Mouse (Mus musculus): Measurements from ENCODE around the gene Nfkbil1.

Gene Nfkbil1

GRCm38 (mm10) chr17:35235614-35236389, at the start of gene Nfkbil1:
Gene Nfkbil1, minus strand, starts transcription at chr17:35235792.
- peak; percentile 98 for DNase-seq (ENCODE audit: low spot score)

- DNase-seq (ENCODE audit: low spot score), result no peak
Measured at GRCm38 (mm10) chr17:35280276-35280675, 44.7 kb upstream of the Nfkbil1 start.

- DNase-seq (ENCODE audit: low spot score), result no peak
Measured at GRCm38 (mm10) chr17:35278957-35279688, 43.5 kb upstream of the Nfkbil1 start.

GRCm38 (mm10) chr17:35278049-35278448, 42.5 kb upstream of the Nfkbil1 start:
- no peak for DNase-seq (ENCODE audit: low spot score)

- no peak for DNase-seq (ENCODE audit: low spot score)
Measured at GRCm38 (mm10) chr17:35276304-35276864, 40.8 kb upstream of the Nfkbil1 start.

DNA sequence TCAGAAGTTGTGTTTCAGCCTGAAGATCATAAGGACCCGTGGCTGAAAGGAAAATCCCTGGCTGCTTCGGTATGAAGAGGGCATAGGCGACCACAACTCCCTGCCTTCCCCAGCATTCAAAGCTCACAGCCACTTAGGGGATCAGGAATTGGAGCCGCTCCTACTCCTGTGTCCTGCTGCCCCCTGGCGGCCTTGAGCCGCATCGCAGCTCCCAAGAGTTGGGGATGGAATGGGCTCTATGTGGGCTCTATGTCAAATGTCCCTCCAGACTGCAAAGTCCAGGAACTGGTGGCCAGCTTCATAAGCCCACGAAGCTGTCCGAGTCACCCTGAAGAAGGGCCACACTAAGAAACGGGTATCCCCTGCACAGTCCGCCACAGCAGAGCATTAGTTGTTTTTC, 39.2 kb upstream of the Nfkbil1 start:
- peak; percentile 87 for DNase-seq (ENCODE audit: low spot score)

GRCm38 (mm10) chr17:35272249-35272648, 36.7 kb upstream of the Nfkbil1 start:
- DNase-seq (ENCODE audit: low spot score), result no peak

GRCm38 (mm10) chr17:35269653-35270347, 34.2 kb upstream of the Nfkbil1 start:
- peak; percentile 78 for DNase-seq (ENCODE audit: low spot score)

- no peak for DNase-seq (ENCODE audit: low spot score)
Measured at GRCm38 (mm10) chr17:35267399-35268086, 32.0 kb upstream of the Nfkbil1 start.

DNA sequence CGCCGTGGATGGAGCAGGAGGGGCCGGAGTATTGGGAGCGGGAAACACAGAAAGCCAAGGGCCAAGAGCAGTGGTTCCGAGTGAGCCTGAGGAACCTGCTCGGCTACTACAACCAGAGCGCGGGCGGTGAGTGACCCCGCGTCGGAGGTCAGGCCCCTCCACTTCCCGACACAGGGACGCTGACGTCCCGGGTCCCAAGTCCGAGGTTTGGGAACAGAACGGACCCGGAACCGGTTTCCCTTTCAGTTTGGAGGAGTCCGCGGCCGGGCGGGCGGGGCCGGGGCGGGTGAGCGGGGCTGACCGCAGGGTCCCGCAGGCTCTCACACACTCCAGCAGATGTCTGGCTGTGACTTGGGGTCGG, 27.9 kb upstream of the Nfkbil1 start:
- DNase-seq (ENCODE audit: low spot score), result no peak

DNA sequence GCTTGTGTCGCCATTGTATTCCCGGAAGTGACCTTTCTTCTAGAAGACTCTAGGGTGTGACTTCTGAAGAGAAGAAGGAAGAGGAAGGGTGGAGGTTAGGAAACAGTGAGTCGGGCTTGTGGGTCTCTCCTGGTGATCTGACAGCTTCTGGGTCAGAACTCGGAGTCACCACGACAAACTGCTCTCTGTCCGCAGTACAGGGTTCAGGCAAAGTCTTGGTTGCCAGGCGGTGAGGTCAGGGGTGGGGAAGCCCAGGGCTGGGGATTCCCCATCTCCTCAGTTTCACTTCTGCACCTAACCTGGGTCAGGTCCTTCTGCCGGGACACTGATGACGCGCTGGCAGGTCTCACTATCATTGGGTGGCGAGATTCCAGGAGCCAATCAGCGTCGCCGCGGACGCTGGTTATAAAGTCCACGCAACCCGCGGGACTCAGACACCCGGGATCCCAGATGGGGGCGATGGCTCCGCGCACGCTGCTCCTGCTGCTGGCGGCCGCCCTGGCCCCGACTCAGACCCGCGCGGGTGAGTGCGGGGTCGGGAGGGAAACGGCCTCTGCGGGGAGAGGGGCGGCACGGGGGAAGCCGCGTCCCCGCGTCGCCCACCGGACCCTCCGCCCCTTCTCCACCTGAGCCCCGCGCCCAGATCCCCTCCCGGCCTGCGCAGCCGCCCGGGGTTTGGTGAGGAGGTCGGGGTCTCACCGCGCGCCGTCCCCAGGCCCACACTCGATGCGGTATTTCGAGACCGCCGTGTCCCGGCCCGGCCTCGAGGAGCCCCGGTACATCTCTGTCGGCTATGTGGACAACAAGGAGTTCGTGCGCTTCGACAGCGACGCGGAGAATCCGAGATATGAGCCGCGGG, 27.3 kb upstream of the Nfkbil1 start, which contains the start of gene H2-D1:
Gene H2-D1 (plus strand): TSS at position 67 of the 859 bp plus-strand sequence.
- peak; percentile 92 for DNase-seq (ENCODE audit: low spot score)

DNA sequence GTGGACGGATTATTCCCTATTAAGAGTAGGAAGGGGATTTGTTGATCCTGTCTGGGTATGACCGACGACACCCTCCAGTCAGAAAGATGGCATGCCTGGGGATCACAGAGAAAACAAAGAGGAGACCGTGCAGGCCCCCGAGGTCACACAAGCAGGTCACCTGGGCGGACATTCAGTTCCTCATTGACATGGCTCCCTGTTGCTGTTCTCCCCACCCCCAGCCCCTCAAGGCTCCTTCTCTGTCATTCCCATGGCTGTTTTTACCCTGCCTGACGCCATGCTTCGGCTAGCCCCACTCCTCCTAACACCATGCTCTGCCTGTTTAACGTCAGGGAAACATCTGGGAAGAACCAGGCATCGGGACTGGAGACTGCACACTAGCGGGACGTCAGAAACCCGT, 26.1 kb upstream of the Nfkbil1 start:
- no peak for DNase-seq (ENCODE audit: low spot score)

GRCm38 (mm10) chr17:35259621-35260020, 24.0 kb upstream of the Nfkbil1 start:
- no peak for DNase-seq (ENCODE audit: low spot score)

GRCm38 (mm10) chr17:35258492-35259478, 23.2 kb upstream of the Nfkbil1 start:
- DNase-seq (ENCODE audit: low spot score), result no peak

- DNase-seq (ENCODE audit: low spot score), result peak; percentile 96
Measured at GRCm38 (mm10) chr17:35257824-35258491, 22.4 kb upstream of the Nfkbil1 start.

DNA sequence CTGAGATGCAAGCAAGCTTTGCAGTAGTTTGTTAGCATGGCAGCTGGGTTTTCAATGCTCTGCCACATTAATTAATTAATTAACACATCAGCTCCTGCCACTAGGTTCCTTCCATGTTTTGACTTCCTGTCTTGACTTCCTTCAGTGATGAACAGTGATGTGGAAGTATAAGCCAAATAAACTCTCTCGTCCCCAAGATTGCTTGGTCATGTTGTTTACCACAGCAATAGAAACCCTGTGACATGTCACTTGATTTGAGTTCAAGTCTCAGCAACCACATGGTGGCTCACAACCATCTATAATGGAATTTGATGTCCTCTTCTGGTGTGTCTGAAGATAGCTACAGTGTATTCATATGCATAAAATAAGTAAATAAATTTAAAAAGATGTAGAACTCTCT, 21.8 kb upstream of the Nfkbil1 start:
- DNase-seq (ENCODE audit: low spot score), result no peak

DNA sequence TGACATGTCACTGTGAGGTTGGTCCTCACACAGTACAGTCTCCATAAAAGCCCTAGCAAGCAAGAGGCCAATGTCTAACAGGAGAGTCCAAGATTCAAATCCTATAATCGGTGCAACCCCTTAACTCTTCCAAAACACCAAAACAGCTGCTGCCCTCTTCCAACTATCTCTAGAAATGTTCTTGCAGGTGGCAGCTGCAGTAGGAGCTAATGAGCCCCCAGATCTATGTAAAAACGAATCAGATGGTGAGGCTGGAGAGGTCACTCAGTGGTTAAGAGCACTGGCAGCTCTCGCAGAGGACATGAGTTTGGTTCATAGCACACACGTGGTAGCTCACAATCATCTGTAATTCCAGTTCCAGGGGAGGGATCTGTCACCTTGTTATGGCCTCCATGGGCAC, 20.1 kb upstream of the Nfkbil1 start:
- no peak for DNase-seq (ENCODE audit: low spot score)

DNA sequence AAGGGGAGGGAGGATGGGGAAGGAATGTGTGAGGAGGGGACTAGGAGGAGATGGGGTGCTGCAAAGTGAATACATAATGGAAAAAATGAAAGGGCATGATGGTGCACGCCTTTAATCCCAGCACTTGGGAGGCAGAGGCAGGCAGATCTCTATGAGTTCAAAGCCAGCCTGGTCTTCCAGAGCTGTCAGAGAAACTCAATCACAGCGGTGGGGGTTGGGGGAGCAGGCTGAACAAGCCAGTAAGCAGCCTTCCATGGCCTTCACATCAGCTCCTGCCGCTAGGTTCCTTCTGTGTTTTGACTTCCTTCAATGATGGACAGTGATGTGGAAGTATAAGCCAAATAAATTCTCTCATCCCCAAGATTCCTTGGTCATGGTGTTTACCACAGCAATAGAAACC, 19.7 kb upstream of the Nfkbil1 start:
- DNase-seq (ENCODE audit: low spot score), result no peak

Measured in embryo, embryonic 10.5 days (tissue).